Mouse (Mus musculus): ENCODE results near the gene Tmbim4. TPM values are rescaled to one million over a fixed set of nuclear protein-coding genes. Genes with fewer than 3 reads are reported as not detected.
A peak's percentile ranks its signal among the peaks of the same experiment; 100 is the strongest.

Tmbim4 gene
- polyA plus RNA-seq, 1 experiment from 2014 or later = 181 TPM

DNA sequence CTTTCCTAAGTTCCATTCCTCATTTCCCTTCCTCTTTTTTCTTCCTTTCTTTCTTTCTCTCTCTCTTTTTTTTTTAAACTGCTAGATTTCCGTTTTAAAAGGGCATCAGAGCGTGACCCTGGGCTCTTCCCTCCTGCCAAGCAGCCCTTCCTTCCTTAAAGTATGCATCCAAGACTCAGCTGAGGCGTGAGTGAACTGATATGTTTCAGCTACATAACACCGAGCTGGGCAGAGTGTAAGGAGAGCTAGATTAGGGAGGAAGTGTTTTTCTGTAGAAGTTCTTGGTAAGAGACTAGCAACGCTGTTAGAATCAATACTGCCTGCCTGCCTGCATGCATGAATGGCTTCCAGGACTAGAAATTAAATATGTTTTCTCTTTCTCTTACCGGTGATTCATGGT, 11.6 kb upstream of the Tmbim4 start:
- H3K4me3 ChIP-seq (ENCODE audit: low read depth, low read length) = no peak overlapping the region
- DNase-seq (ENCODE audit: low spot score) (no peak), ATAC-seq (ENCODE audit: low FRiP score, low TSS enrichment) (no peak)
- H3K9me3 ChIP-seq (ENCODE audit: control insufficient read depth, low read length) = no peaks in the 10 kb centered on the region
- WGBS = 37% methylated on average over 6 of the region's 6 CpGs
- no peak overlapping the region for H3K9ac ChIP-seq (ENCODE audit: low read length)
- no peaks in the 10 kb centered on the region for H3K27me3 ChIP-seq (ENCODE audit: control insufficient read depth, insufficient read depth, low read length)
- TF ChIP-seq CTCF (IDR thresholded peaks at IDR 0.05; ENCODE audit: low read depth) (no peak), EP300 (optimal IDR thresholded peaks at IDR 0.05) (no peak)
- H3K27ac ChIP-seq (replicated peaks) = no peak overlapping the region
- no peaks in the 10 kb centered on the region for H3K4me1 ChIP-seq (replicated peaks; ENCODE audit: control insufficient read depth, insufficient read depth)
- H3K36me3 ChIP-seq (ENCODE audit: control insufficient read depth, insufficient read depth, low read length) = no peaks in the 10 kb centered on the region
- no peak overlapping the region for H3K4me2 ChIP-seq (replicated peaks; ENCODE audit: low read depth)

DNA sequence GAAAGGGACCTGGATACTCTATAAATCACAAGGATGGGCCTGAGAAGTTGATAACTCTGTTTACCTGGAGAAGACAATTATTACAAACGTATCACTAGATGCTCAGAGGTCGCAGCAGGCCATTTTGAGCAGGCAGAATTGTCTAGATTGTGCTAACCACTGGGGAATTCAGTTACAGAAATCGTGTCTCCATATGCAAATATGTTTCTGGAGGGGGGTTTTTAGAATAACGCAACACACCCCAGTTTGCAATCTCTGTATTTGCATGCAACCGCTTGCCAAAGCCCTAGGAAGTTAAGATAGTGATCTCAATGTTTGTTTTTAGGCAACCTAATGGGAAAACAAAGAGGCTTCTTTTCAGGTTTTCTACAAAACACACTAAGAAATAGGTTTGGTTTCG, 10.2 kb upstream of the Tmbim4 start:
- Histone ChIP-seq H3K4me2 (replicated peaks; ENCODE audit: low read depth) (no peak overlapping the region), H3K36me3 (ENCODE audit: control insufficient read depth, insufficient read depth, low read length) (no peaks in the 10 kb centered on the region), H3K4me3 (ENCODE audit: low read depth, low read length) (no peak overlapping the region), H3K9ac (ENCODE audit: low read length) (no peak overlapping the region), H3K27ac (replicated peaks) (no peak overlapping the region), H3K4me1 (replicated peaks; ENCODE audit: control insufficient read depth, insufficient read depth) (no peaks in the 10 kb centered on the region), H3K27me3 (ENCODE audit: control insufficient read depth, insufficient read depth, low read length) (no peaks in the 10 kb centered on the region), H3K9me3 (ENCODE audit: control insufficient read depth, low read length) (no peaks in the 10 kb centered on the region)
- DNase-seq (ENCODE audit: low spot score) (no peak), ATAC-seq (ENCODE audit: low FRiP score, low TSS enrichment) (no peak)
- no peak for TF ChIP-seq CTCF (IDR thresholded peaks at IDR 0.05; ENCODE audit: low read depth)
- TF ChIP-seq EP300 (optimal IDR thresholded peaks at IDR 0.05) = no peak
- 81% methylated on average over 6 of the region's 6 CpGs for WGBS

DNA sequence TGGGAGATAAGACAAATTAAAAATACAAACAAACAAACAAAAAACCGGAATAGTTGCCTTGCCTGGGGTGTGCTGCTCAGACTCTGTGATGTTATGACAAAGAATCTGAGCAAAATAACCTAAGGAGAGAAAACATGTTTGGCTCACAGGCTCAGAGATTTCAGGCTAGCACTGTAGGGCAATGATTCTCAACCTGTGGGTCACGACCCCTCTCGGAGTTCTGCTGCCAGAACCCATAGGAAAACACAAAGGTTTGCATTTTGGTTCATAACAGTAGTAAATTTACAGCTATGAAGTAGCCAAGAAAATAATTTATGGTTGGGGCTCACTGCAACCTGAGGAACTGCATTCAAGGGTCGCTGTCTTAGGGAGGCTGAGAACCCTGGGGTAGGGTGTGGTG, 9.1 kb upstream of the Tmbim4 start:
- no peak overlapping the region for H3K9ac ChIP-seq (ENCODE audit: low read length)
- H3K27ac ChIP-seq (replicated peaks) = no peak overlapping the region
- H3K27me3 ChIP-seq (ENCODE audit: control insufficient read depth, insufficient read depth, low read length) = no peaks in the 10 kb centered on the region
- 83% methylated on average over 4 of the region's 4 CpGs for whole genome bisulfite sequencing
- no peaks in the 10 kb centered on the region for H3K4me1 ChIP-seq (replicated peaks; ENCODE audit: control insufficient read depth, insufficient read depth)
- no peaks in the 10 kb centered on the region for H3K9me3 ChIP-seq (ENCODE audit: control insufficient read depth, low read length)
- H3K4me2 ChIP-seq (replicated peaks; ENCODE audit: low read depth) = no peak overlapping the region
- TF ChIP-seq EP300 (optimal IDR thresholded peaks at IDR 0.05) (no peak), CTCF (IDR thresholded peaks at IDR 0.05; ENCODE audit: low read depth) (no peak)
- ATAC-seq (ENCODE audit: low FRiP score, low TSS enrichment) = no peak
- DNase-seq (ENCODE audit: low spot score) = no peak
- H3K36me3 ChIP-seq (ENCODE audit: control insufficient read depth, insufficient read depth, low read length) = no peaks in the 10 kb centered on the region
- no peak overlapping the region for H3K4me3 ChIP-seq (ENCODE audit: low read depth, low read length)

DNA sequence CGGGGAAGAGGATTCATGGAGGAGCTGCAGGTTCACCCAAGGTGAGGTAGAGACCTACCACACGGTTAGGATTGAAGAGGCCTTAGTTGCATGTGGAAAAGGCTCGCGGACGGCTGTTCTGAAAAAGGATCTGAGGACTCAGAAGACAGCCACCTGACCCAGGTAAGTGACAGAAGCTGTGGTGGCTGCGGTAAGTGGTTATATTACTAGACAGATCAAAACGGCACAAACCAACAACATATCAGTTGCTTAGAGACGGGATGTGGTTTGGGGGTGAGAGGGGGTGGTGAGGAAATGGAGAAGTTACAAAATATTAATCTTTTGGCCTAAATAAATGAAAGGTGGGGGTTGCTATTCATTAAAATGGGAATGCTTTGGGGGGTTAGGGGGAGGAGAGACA, 8.1 kb upstream of the Tmbim4 start:
- 90% methylated on average over 8 of the region's 8 CpGs for WGBS
- H3K9me3 ChIP-seq (ENCODE audit: control insufficient read depth, low read length) = no peaks in the 10 kb centered on the region
- TF ChIP-seq CTCF (IDR thresholded peaks at IDR 0.05; ENCODE audit: low read depth) (no peak), EP300 (optimal IDR thresholded peaks at IDR 0.05) (no peak)

DNA sequence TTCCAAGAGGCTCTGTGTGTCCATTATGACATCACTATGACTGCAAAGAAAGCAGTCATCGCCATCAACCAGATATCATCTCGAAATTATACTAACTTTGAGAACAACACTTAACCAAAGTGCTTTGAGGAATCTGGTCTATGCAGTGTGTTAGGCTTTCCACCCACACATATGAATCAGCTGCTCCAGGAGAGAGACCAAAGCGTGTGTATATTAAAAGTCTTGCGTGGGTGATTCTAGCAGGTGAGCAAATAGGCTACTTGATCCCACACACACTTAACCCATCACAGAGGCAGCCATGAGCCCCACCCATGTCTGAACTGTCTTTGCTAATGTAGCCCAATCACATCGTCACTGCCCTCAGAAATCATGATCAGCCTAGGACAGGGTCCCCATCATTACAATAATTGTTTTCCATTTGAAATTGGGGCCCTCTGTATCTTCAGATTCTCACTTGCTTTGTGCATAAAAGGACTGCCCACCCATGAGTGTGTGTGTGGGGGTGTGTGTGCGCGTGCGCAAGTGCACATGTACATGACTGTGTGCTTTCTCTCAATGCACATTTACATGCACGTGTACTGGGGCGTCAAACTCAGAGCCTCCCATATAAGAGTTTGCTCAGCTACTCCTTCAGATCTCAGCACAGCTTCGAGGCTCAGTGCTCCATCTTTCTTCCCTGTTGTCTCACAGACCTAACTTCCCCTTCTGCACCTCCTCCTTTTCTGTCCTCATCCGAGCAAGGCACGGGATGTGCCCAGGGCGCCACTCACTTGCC, 4.1 kb upstream of the Tmbim4 start:
- TF ChIP-seq CTCF (IDR thresholded peaks at IDR 0.05; ENCODE audit: low read depth) (no peak), EP300 (optimal IDR thresholded peaks at IDR 0.05) (no peak)
- 70% methylated on average over 14 of the region's 14 CpGs for WGBS
- no peaks in the 10 kb centered on the region for H3K36me3 ChIP-seq (ENCODE audit: control insufficient read depth, insufficient read depth, low read length)
- no peaks in the 10 kb centered on the region for H3K27me3 ChIP-seq (ENCODE audit: control insufficient read depth, insufficient read depth, low read length)
- DNase-seq (ENCODE audit: low spot score) = no peak
- no peak overlapping the region for H3K4me2 ChIP-seq (replicated peaks; ENCODE audit: low read depth)
- no peak for ATAC-seq (ENCODE audit: low FRiP score, low TSS enrichment)
- H3K4me1 ChIP-seq (replicated peaks; ENCODE audit: control insufficient read depth, insufficient read depth) = no peaks in the 10 kb centered on the region
- H3K9ac ChIP-seq (ENCODE audit: low read length) = no peak overlapping the region
- no peaks in the 10 kb centered on the region for H3K9me3 ChIP-seq (ENCODE audit: control insufficient read depth, low read length)
- H3K4me3 ChIP-seq (ENCODE audit: low read depth, low read length) = no peak overlapping the region
- H3K27ac ChIP-seq (replicated peaks) = no peak overlapping the region

More for the DNA sequence above, 8.1 kb upstream of the Tmbim4 start:
- Histone ChIP-seq H3K36me3 (ENCODE audit: control insufficient read depth, insufficient read depth, low read length) (no peaks in the 10 kb centered on the region), H3K4me1 (replicated peaks; ENCODE audit: control insufficient read depth, insufficient read depth) (no peaks in the 10 kb centered on the region), H3K9ac (ENCODE audit: low read length) (no peak overlapping the region), H3K27ac (replicated peaks) (no peak overlapping the region), H3K4me3 (ENCODE audit: low read depth, low read length) (no peak overlapping the region), H3K27me3 (ENCODE audit: control insufficient read depth, insufficient read depth, low read length) (no peaks in the 10 kb centered on the region), H3K4me2 (replicated peaks; ENCODE audit: low read depth) (no peak overlapping the region)
- no peak for DNase-seq (ENCODE audit: low spot score)
- no peak for ATAC-seq (ENCODE audit: low FRiP score, low TSS enrichment)

DNA sequence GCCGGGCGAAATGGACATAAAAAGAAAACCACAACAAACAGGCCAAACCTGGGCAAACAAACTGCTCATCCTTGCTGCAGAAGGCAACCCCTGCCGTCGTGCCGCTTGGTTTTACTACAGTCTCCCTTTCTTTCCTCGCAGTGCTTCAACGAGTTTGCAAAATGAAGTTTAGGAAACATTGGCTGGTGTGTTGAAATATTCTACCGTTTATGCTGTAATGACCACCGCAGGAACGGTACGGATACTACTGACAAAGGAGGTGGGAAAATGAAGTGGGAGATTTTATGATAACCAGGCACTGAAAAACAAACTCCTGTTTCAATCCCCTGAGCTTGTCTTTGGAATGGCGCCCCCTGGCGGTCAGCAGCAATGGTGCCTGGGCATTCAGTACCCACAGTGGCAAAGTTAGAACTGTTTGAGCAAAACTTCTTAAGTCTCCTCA, 592 bp downstream of the Tmbim4 start, which contains the start of gene Irak3:
Irak3 (minus strand) TSS at position 170 of the 442 bp plus-strand sequence.
- peak; percentile 67 for ATAC-seq (ENCODE audit: low FRiP score, low TSS enrichment)
- peak within 1 kb of the TSS; percentile 57 for H3K9ac ChIP-seq (ENCODE audit: low read length)
- 2% methylated on average over 13 of the region's 13 CpGs for WGBS

More for the DNA sequence above, 592 bp downstream of the Tmbim4 start, which contains the start of gene Irak3:
- H3K27ac ChIP-seq (replicated peaks) = peak within 1 kb of the TSS; percentile 58
- H3K36me3 ChIP-seq (ENCODE audit: control insufficient read depth, insufficient read depth, low read length) = no peaks in the 10 kb centered on the region
- TF ChIP-seq CTCF (IDR thresholded peaks at IDR 0.05; ENCODE audit: low read depth) (peak; percentile 96), EP300 (optimal IDR thresholded peaks at IDR 0.05) (no peak)
- H3K4me1 ChIP-seq (replicated peaks; ENCODE audit: control insufficient read depth, insufficient read depth) = no peaks in the 10 kb centered on the region
- peak within 1 kb of the TSS; percentile 55 for H3K4me3 ChIP-seq (ENCODE audit: low read depth, low read length)
- H3K9me3 ChIP-seq (ENCODE audit: control insufficient read depth, low read length) = no peaks in the 10 kb centered on the region
- no peaks in the 10 kb centered on the region for H3K27me3 ChIP-seq (ENCODE audit: control insufficient read depth, insufficient read depth, low read length)
- peak; percentile 82 for DNase-seq (ENCODE audit: low spot score)
- H3K4me2 ChIP-seq (replicated peaks; ENCODE audit: low read depth) = peak within 1 kb of the TSS; percentile 83
